Mouse (Mus musculus) kidney, adult 2 months (tissue): Measurements from ENCODE around the gene Galnt7.
A peak's percentile ranks its signal among the peaks of the same experiment; 100 is the strongest.

Experiments used
- CTCF ChIP-seq: fragments of 200-500 bp; conservative IDR thresholded peaks from 2 replicates; pipeline ENCODE4 v1.5.1; 2011; ENCODE audit warnings: low read depth, mild to moderate bottlenecking, control low read depth, low read length, moderate library complexity, mixed read lengths; ENCODE audit not compliant: insufficient read depth, insufficient read length
- POLR2A ChIP-seq: fragments of 200-500 bp; IDR thresholded peaks from one replicate; pipeline ENCODE4 v1.6.1; 2011; ENCODE audit warnings: low read depth, low read length, control low read depth

GRCm38 (mm10) chr8:57576238-57576637 lies 76.6 kb downstream of the Galnt7 start:
- 0 out of 2 replicates have a peak, but pooled peaks have one; percentile 18 for TF ChIP-seq CTCF
- no peak for TF ChIP-seq POLR2A
